Mouse (Mus musculus): ENCODE data around the gene Chd2.

GRCm38 (mm10) chr7:73586206-73586605, 44.6 kb upstream of the Chd2 start:
- TF ChIP-seq CTCF (IDR thresholded peaks at IDR 0.05; ENCODE audit: extremely low read depth, insufficient read depth, insufficient read length, insufficient replicate concordance): no peak
- TF ChIP-seq POLR2A (IDR thresholded peaks at IDR 0.05; ENCODE audit: low read depth, low read length): no peak
